Mouse (Mus musculus) thymus, adult 2 months (tissue): Measurements from ENCODE around the gene Rtkn. TPM values are rescaled to one million over a fixed set of nuclear protein-coding genes. Genes with fewer than 3 reads are reported as not detected.

ENCODE experiments used
- DNase-seq: peaks from one replicate; pipeline ENCODE4 v3.0.0; 2021
- H3K27ac ChIP-seq: fragments of 200-500 bp; 2 replicates; pipeline ENCODE4 v1.5.1; 2012; ENCODE audit warnings: low read length, control low read depth; ENCODE audit not compliant: control insufficient read depth, insufficient read depth
- H3K27me3 ChIP-seq: fragments of 200-500 bp; 2 replicates; pipeline ENCODE4 v1.6.1; 2012; ENCODE audit warnings: mild to moderate bottlenecking, low read length, moderate library complexity, mixed read lengths; ENCODE audit not compliant: control insufficient read depth, insufficient read depth
- H3K36me3 ChIP-seq: fragments of 200-500 bp; 2 replicates; pipeline ENCODE4 v1.6.1; 2012; ENCODE audit warnings: mild to moderate bottlenecking, low read length, moderate library complexity; ENCODE audit not compliant: control insufficient read depth, insufficient read depth
- H3K4me1 ChIP-seq: fragments of 200-500 bp; replicated peaks from 2 replicates; pipeline ENCODE4 v1.6.1; 2012; ENCODE audit warnings: low read length; ENCODE audit not compliant: control insufficient read depth, insufficient read depth
- H3K4me3 ChIP-seq: fragments of 200-500 bp; 2 replicates; pipeline ENCODE4 v1.5.1; 2012; ENCODE audit warnings: mild to moderate bottlenecking, low read length, control low read depth, moderate library complexity; ENCODE audit not compliant: control insufficient read depth, insufficient read depth
- CTCF ChIP-seq: fragments of 200-500 bp; IDR thresholded peaks from 2 replicates; pipeline ENCODE4 v1.5.1; 2012; ENCODE audit warnings: mild to moderate bottlenecking, control low read depth, low read length, moderate library complexity, borderline replicate concordance; ENCODE audit not compliant: control insufficient read depth, poor library complexity, insufficient read depth; ENCODE audit errors: extremely low read depth
- POLR2A ChIP-seq: fragments of 200-500 bp; IDR thresholded peaks from 2 replicates; pipeline ENCODE4 v1.6.1; 2012; ENCODE audit warnings: mild to moderate bottlenecking, low read length, control low read depth, moderate library complexity; ENCODE audit not compliant: control insufficient read depth, poor library complexity, insufficient read depth; ENCODE audit errors: extremely low read depth
- WGBS: fragments of 180-500 bp; shearing (Covaris S2); methylation state at CpG from one replicate; pipeline ENCODE4 v1.1.7; 2018; 5-methylcytosine and 5-hydroxymethylcytosine counted together
- polyA plus RNA-seq: library from polyadenylated mRNA; depleted of rRNA; stranded (reverse); fragments of >200 nt; gene quantifications from 2 replicates; pipeline ENCODE4 v1.2.3, GENCODE M21; 2012

Rtkn gene
- polyA plus RNA-seq, 1 experiment, result 40.5 TPM

- Histone ChIP-seq H3K27ac (no peak overlapping the region), H3K27me3 (no peaks in the 10 kb centered on the region), H3K4me3 (no peak overlapping the region), H3K4me1 (peaks cover 28% of the 10 kb centered on the region), H3K36me3 (no peaks in the 10 kb centered on the region)
- DNase-seq, result no peak
- TF ChIP-seq POLR2A (no peak), CTCF (no peak)
- 89% methylated on average over 11 of the region's 11 CpGs for WGBS
These were observed 18.7 kb upstream of the Rtkn start for GRCm38 (mm10) chr6:83116373-83117164.

- Histone ChIP-seq H3K4me1 (peaks cover 29% of the 10 kb centered on the region), H3K27me3 (no peaks in the 10 kb centered on the region), H3K4me3 (no peak overlapping the region), H3K27ac (no peak overlapping the region), H3K36me3 (no peaks in the 10 kb centered on the region)
- no peak for DNase-seq
- WGBS, result 93% methylated on average over 4 of the region's 4 CpGs
- TF ChIP-seq CTCF, result no peak
These were observed 18.2 kb upstream of the Rtkn start for GRCm38 (mm10) chr6:83117165-83117438.

GRCm38 (mm10) chr6:83117616-83118015, 17.6 kb upstream of the Rtkn start:
- TF ChIP-seq POLR2A, result no peak
- TF ChIP-seq CTCF, result no peak
- H3K27ac ChIP-seq, result no peak overlapping the region
- H3K36me3 ChIP-seq, result no peaks in the 10 kb centered on the region
- no peaks in the 10 kb centered on the region for H3K27me3 ChIP-seq
- H3K4me1 ChIP-seq, result peaks cover 32% of the 10 kb centered on the region
- H3K4me3 ChIP-seq, result no peak overlapping the region
- DNase-seq, result no peak
- 99% methylated on average over 13 of the region's 13 CpGs for WGBS

- no peak overlapping the region for H3K4me3 ChIP-seq
These were observed 16.9 kb upstream of the Rtkn start for GRCm38 (mm10) chr6:83118369-83118768.

GRCm38 (mm10) chr6:83118825-83119733, 16.2 kb upstream of the Rtkn start:
- no peak overlapping the region for H3K4me3 ChIP-seq
- H3K27me3 ChIP-seq, result no peaks in the 10 kb centered on the region
- TF ChIP-seq POLR2A (no peak), CTCF (no peak)
- no peak overlapping the region for H3K27ac ChIP-seq
- peaks cover 35% of the 10 kb centered on the region for H3K4me1 ChIP-seq
- H3K36me3 ChIP-seq, result no peaks in the 10 kb centered on the region
- peak; percentile 31 for DNase-seq
- WGBS, result 36% methylated on average over 14 of the region's 14 CpGs

More at GRCm38 (mm10) chr6:83118369-83118768, 16.9 kb upstream of the Rtkn start:
- no peak for DNase-seq
- WGBS, result 97% methylated on average over 11 of the region's 11 CpGs
- Histone ChIP-seq H3K27ac (no peak overlapping the region), H3K4me1 (peaks cover 32% of the 10 kb centered on the region), H3K36me3 (no peaks in the 10 kb centered on the region), H3K27me3 (no peaks in the 10 kb centered on the region)
- TF ChIP-seq POLR2A (no peak), CTCF (no peak)

- Histone ChIP-seq H3K4me1 (peaks cover 40% of the 10 kb centered on the region), H3K27me3 (no peaks in the 10 kb centered on the region), H3K27ac (no peak overlapping the region), H3K4me3 (no peak overlapping the region), H3K36me3 (no peaks in the 10 kb centered on the region)
- no peak for DNase-seq
- WGBS, result 17% methylated on average over 7 of the region's 7 CpGs
- TF ChIP-seq CTCF (no peak), POLR2A (no peak)
These were observed 15.6 kb upstream of the Rtkn start for GRCm38 (mm10) chr6:83119734-83120051.
